Mouse (Mus musculus) heart, adult 2 months (tissue): Measurements from ENCODE around the gene Rgs1.

Experiments
- CTCF ChIP-seq: fragments of 200-600 bp; IDR thresholded peaks from 2 replicates; pipeline ENCODE4 v1.8.1; 2022; ENCODE audit warnings: antibody characterized with exemption, mild to moderate bottlenecking, moderate library complexity
- EP300 ChIP-seq: fragments of 200-500 bp; IDR thresholded peaks from 2 replicates; pipeline ENCODE4 v1.6.1; 2011; ENCODE audit warnings: low read depth, low read length, control low read depth; ENCODE audit not compliant: insufficient read depth
- POLR2A ChIP-seq: fragments of 200-500 bp; IDR thresholded peaks from 2 replicates; pipeline ENCODE4 v1.6.1; 2011; ENCODE audit warnings: mild to moderate bottlenecking, low read depth, low read length, control low read depth; ENCODE audit not compliant: insufficient read depth

GRCm38 (mm10) chr1:144200496-144200895 lies 48.5 kb downstream of the Rgs1 start:
- TF ChIP-seq CTCF (no peak), POLR2A (no peak), EP300 (no peak)
